Mouse (Mus musculus) adrenal gland (tissue): Measurements from ENCODE around the gene Trpm8.

Experiments
- intact Hi-C: fragments of 180-260 bp; cut with DNase I; formaldehyde crosslinking; loops from one replicate; pipeline ENCODE4 v1.15.1; 2025

Trpm8 gene

GRCm38 (mm10) chr1:88424602-88425252 is 147.3 kb downstream of the Trpm8 start:
- intact Hi-C loops = loop anchor here (5.0 kb wide), 2 partner anchors 283 to 318 kb away; no protein-coding TSS in a partner anchor

DNA sequence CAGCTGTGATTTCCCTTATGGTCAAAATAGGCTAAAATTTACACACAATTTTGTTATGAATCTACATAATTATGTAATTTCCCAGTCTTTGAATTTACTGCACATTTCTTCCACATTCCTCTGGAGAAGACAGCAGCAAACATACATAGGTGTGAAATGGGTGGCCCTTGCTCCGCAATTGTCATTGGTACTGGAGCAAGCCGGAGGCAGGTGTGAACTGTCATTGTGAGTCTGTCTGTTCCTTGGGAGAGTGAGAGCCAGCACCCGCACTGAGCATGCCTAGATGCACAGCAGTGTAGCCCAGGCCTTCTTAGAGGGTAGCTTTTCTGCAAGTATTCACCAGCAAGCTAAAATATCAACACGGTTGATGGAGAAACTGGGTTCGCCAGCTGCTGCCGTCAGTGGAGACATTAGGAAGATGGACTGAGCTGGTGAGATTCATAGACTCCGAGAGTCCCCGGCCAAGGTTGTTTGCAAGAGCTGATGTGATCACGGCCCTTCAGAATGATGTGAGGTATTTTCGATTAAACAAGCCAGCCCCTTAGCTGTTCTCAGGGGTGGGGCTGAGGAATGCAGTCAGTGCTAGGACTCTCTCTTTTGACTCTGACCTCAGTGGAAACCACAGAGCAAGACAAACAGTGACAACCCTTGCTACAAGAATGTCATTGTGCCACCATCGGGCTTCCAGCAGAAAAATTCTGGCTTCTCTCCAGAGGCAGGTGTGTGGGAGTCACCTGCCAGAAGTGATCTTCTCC is 150.7 kb downstream of the Trpm8 start:
- intact Hi-C loops = no loop called here

DNA sequence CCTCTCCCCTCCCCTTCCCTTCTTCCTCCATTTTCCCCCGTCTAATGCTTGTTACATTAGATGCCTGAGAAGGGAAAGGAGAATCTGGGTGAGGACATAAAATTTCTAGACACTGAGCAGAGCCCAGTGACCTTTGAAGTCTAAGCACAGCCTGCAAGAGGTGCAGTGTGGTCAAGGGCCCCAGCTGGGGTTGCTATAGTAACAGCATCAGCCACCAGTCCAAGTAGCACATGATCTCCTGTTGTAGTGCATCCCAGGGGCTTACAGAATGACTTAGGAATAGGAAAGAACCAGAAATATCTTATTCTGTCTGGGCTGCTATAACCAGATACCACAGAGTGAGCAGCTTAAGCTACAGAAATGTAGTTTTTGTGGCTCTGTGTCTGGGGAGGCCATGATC is 152.0 kb downstream of the Trpm8 start:
- intact Hi-C loops = no loop called here

- intact Hi-C loops = no loop called here
Observed at GRCm38 (mm10) chr1:88431262-88431661, 153.8 kb downstream of the Trpm8 start.

GRCm38 (mm10) chr1:88432601-88433000 is 155.1 kb downstream of the Trpm8 start:
- intact Hi-C loops = no loop called here

- intact Hi-C loops = no loop called here
Observed at GRCm38 (mm10) chr1:88433096-88433883, 155.8 kb downstream of the Trpm8 start.

DNA sequence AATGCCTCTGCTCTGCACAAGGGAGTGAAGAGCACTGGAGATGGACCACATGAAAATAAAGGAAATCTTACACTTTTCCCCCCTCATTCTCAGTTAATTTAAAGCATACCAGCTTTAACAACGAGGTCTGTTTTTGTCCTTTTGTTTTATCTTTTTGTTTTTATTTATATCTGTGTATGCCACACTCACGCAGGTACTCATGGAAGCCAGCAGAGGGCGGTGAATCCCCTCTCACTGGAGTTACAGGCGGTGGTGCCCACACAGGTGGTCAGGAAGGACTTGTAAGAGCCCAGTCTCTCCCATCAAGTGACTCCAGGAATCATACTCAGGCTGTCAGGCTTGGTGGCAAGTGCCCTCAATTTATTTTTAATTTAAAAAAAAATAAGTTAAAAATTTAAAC is 156.6 kb downstream of the Trpm8 start:
- intact Hi-C loops = no loop called here

GRCm38 (mm10) chr1:88437206-88438126 is 160.0 kb downstream of the Trpm8 start:
- intact Hi-C loops = no loop called here
